Mouse (Mus musculus) right cerebral cortex, postnatal 10 days (tissue): ENCODE measurements around the gene Sept5.

Source experiments
- DNase-seq, 2 experiments: peaks; one replicate each; pipeline ENCODE4 v3.0.0; 2021; ENCODE audit warnings: low spot score in 2 of 2

The Sept5 gene

DNA sequence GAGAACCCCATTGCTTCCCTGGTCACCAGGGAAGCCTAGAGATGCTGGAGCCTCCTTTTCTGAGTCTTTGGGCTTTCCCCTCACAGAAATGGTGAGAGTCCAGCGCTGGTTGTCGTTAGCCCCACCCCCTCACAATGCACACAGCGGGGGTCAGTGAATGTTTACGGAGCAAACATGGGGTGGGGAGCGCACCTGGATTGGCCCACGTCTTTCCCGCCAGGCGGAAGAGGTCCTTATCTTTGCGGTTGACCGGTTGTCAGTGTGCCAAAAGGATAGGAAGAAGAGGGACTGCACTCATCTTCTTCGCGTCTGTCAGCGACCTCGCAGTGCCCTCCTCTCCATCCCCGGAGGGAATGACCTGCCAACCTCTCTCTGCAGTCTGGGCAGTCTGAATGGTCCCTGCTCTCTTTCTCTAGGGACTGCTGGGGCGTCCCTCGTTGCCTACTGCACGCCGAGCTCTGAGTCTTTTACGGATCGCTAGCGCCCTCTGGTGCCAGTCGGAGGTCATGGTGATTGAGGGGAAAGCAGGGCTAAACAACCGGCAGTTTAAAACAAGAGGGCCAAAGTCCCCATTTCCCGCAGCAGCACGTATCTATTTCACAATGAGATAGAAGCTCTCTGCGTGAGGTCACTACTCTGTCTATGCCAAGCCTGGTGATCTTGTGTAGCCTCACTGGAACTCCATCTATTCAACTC is 12.2 kb downstream of the Sept5 start:
- DNase-seq = peak; percentile 90 to 93

DNA sequence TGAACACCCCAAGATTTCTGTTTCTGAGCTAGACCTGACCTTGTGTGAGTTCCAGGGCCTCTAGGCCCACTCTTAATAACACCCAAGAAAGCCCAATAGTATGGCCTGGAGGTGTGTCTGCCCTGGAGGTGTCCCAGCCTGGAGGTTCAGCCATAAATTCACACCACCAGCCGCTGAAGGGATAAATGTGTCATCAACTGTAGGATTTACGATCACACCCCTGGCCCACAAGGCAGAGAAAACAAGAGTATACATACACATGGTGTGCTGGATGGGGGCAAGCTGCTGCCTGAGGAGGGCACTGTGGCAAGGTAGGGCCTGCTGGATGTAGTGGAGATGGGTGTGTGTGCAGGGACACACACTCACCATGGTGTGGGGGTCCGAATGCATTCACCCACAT is 16.5 kb downstream of the Sept5 start:
- no peak for DNase-seq

DNA sequence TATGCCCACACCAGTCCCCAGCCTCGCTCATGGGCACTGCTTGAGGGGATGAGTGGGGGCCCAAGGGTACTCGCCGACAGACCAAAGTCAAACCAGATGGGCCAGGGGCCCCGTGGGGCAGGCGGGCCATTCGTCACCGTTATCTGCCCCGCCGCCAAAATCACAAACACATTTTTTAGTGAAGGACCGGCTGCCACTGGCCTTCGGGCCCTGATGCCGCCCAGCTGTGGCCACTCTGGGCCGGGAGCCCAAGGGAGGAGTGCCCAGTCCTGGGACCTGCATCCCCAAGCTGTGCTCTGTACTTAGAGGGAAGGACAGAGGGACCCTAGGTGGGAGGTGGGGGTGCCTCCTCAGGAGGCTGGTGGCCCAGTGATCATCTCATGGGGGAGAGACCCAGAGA is 18.0 kb downstream of the Sept5 start:
- DNase-seq = no peak

DNA sequence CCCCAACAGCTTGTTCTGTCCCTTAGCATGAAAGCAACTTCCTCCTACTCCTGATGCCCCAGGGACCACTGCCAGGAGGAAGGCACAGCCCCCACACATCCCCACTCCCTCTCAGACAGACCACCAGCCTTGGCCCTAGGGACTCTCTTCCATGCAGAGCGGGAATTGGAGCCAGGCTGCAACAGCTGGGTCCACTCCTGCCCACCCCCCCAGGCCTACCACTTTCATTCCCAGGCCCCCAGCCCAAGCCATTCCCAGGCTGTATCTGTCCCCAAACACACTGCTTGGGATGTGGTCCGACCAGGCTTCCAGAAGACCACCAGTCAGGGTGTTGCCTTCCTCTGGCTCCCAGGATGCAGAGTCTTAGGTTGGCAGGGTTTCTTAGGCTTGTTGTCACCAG is 20.7 kb downstream of the Sept5 start:
- no peak for DNase-seq

DNA sequence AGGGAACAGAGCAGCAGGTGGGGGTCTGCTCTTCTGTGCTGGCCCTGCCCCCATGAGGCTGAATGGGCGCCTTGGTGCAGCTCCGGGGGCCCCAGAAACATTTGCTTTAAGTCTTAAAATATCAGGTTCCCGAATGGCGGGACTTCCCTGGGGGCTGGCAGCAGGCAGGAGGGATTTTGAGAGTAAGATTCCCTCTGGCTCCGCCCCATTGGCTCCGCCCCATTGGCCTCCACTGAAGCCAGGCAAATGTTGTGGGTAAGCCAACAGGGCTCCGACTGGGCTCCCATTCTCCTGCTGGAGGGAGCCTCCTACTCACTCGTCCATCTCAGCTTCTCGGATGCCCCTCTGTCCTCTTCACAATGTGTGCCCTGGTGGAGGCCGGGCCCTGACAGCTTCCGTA is 21.5 kb downstream of the Sept5 start:
- no peak for DNase-seq

DNA sequence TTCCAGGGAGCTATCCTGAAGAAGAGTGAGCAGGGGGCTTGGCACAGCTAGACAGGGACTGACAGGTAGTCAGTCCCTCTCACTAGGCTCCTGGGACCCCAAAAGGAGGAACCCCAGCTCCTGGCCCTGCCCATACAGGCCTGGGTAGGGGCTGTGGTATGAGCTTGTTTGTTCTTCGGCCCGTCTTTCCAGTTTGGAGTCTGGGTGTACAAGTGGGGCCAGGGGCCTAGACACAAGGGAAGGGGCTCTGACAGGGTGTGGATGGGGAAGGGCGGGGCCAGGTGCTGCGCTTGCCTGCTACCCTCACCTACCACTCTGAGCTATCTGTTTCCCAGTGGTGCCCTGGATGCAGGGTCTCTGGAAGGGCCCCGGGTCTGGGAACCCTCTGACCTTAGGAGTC is 24.0 kb downstream of the Sept5 start:
- no peak for DNase-seq

DNA sequence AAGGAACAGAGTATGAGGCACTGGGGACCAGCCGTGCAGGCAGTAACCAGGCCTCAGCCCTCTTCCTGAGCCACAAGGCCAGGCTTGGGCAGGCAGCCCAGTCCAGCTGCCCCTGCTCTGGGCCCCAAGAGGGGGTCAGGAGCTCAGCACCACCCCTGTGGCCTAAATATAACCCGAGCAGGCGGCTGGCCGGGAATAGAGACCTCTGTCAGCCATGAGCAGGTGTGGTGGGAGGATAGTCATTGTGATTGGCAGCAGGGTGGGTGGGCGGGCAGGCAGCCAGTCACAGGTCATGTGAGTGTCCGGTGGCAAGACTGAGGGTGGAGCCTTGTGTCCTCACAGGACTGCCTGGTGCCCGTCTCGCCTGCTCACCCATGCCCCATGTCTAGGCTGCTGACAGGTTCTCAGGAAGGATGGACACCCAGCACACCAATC is 25.5 kb downstream of the Sept5 start:
- DNase-seq = no peak

DNA sequence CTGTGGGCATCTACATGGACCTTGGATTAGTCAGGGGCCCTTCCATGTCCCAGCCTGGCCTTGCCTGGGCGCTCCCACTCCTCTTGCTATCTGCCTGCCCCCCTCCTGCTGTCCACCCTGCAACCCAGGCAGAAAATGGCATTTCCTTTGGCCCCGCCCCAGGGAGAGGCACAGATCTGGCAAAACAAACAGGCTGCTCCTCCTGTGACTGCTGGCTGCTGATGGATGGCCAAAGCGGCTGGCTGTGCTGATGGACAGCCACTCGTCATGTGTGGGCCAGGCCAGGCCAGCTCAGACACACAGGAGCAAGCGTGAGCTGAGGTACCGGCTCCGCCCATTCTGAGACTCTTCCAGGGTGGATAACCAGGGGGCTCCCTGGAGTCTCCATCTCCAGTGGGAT is 28.3 kb downstream of the Sept5 start:
- DNase-seq = no peak

DNA sequence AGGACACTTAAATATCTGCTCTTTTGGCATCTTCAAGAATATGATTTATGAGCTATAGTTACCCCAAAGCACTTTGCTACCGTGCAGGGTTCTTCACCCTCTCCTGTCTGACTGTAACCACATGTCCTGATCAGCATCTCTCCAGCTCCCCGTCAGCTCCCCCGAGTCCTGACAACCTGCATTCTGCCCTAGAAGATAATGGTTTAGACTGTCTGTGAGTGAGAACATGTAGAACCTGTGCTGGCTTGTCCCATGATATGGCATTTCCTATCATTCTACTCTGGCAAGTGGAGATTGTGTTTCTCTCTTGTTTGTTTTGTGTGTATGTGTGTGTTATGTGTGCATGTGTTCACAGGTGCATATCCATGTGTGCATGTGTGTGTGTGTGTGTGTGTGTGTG is 31.7 kb downstream of the Sept5 start:
- no peak for DNase-seq

DNA sequence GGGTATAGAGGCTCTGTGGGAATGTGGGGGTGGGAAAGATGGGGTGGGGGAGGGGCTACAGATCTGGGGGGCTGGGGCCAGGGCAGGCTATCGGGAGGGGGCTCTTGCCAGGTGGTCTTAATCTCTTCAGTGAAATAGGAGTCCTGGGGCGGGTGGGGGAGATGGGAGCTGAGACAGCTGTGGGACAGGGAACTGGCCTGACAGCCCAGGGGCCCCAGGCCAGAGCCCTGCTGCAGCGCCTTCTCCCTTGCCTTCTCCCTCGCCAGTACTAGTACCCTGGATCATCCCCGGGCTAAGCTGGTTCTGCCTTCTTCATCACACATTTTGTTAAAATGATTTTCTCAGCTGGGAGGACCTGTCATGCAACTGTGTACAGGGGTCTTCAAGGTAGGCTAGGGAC is 33.5 kb downstream of the Sept5 start:
- no peak for DNase-seq

DNA sequence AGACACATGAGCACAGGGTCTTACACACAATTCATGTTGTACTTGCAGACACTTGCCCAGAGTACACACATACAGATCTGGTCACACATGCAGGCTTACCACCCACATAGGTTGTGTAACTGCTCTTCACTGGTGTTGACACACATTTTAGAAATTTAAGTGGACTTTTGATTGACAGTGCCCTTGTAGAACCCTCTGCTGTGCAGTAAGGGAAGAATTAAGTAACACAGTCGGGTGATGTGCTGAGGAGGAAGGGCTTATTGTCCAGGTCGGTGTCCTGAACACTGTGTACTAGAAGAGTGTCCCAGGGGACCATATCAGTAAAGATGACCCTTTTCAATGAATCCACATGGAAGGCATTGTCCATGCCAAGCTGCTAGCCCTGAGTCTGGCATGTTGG is 35.8 kb downstream of the Sept5 start:
- DNase-seq = no peak

DNA sequence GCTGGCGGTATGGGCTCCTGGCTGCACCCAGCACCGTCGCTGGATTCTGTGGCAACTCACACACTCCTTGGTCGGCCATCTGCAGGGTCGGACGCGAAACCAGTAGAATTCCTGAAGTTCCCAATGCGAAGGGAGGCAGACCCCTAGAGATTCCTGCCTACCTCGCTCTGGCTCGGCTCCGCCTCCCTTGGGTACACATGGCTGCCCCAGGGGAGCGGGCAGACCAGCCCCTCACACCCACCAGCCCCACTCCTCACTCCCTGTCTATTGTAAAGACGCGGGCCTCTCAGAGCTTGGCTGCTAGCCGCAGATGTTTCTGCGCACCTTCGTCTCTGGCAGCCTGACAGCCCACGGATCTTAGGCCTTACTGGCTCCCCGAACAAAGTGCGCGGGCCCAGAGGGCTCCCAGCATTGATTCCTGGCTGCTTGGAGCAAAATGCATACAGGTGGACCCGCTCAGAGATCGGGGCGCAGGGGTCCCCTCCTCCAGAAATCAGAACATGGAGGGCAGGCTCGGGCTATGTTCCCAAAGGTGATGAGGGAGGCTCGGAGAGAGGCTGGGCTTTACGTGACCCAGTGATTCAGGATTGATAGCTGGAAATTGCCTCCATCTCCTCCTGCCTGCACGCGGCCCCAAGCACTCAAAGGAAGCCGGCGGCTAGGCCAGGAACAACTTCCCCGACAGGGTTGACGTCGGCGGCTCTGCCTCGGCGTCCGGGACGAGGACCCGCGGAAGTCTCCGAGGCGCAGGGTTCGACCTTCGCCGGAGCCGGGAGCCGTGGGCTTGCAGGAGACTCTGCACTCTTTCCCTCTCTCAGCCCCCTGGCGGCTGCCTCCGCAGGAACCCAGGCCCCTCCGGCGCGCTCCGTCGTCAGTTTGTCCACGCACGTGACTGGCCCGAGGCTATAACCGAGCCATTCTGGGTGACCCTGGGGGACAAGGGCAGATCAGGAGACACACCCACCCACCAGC is 38.4 kb downstream of the Sept5 start:
- no peak for DNase-seq

DNA sequence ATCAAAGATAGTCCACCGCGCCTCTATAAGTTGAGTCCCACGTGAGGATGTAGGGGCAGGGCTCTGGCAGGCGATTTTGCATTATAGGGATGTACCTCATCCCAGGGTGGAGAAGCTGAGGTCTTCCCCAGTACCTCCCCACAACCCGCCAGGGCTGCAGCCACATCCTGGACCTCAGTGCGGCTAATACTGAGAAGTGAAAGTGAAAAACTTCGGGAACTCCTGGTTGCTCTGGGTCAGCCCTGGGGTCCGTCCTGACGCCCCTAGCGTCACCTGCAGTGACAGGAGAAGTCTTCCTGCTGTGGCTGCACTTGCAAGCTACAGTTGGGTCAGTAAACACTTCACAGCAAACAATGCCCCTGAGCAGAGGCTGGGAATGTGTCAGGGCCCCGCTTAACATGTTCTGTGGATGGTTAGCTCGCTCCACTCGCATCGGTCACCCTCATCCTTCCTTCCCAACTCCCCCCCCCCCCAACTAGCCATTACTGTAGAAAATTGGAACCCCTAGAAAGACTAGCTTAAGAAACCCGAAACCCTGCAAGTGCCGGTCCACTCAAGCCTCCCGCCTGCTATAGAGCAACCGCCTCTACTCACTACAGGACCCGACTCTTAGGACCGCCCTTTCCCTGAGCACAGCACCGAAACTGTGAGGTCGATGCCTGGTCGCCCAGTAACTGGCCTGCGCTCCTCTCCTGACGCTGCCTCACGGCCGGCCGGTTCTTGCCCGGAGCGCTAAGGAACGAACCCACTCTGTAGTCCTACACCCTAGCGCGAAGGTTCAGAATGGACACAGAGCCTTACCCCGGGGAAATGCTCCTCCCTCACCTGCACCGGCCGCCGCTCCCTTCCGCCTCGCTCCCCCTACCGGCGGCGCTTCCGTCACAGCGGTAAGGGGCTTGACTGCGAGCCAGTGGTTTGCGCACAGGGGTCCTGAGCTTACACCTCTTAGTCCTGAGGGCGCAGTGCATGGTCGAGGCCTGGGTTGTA is 39.7 kb downstream of the Sept5 start, which contains the start of gene Tbx1:
TSS of gene Tbx1 (minus strand) at position 868 of the 987 bp plus-strand sequence.
- no peak for DNase-seq

DNA sequence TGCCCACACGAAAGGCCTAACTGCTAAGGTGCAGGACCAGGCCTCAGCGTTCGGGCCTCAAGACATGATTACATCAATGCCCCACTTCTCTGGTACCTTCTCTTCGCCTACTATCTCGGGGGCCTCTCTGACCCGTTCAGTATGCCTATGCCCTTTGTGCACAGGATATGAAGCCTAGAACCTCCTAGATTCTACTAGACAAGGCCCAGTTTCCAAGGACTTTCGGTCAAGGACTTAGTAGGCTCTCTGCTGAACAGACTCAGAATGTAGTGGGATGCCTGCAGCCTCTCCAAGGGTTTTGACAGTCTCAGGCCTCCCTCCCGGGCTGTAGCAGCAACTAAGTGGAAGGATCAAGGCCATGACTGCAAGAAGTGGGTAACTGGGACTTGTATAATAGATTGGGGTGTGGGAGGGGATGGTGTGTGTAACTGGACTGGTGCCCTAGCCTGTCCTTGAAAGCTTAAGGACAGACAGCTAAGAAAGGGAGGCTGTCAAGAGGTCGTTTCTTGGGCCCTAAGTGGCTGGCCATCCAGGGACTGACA is 40.6 kb downstream of the Sept5 start:
- no peak for DNase-seq

DNA sequence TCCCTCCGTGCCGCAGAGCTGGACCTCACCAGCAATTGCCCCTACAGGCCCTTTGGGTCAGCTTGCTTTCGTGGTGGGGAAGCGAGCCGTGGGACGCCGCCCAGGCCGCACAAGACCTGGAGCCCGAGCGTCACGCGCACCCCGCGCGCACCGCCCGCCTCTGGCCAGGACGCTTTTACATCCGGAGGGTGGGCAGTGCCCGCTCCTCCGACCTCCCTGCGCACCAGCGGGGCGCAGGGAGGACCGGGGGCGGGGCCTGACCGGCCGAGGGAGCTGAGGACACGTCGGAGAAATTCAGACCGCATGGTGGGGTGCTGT is 41.1 kb downstream of the Sept5 start:
- no peak for DNase-seq

DNA sequence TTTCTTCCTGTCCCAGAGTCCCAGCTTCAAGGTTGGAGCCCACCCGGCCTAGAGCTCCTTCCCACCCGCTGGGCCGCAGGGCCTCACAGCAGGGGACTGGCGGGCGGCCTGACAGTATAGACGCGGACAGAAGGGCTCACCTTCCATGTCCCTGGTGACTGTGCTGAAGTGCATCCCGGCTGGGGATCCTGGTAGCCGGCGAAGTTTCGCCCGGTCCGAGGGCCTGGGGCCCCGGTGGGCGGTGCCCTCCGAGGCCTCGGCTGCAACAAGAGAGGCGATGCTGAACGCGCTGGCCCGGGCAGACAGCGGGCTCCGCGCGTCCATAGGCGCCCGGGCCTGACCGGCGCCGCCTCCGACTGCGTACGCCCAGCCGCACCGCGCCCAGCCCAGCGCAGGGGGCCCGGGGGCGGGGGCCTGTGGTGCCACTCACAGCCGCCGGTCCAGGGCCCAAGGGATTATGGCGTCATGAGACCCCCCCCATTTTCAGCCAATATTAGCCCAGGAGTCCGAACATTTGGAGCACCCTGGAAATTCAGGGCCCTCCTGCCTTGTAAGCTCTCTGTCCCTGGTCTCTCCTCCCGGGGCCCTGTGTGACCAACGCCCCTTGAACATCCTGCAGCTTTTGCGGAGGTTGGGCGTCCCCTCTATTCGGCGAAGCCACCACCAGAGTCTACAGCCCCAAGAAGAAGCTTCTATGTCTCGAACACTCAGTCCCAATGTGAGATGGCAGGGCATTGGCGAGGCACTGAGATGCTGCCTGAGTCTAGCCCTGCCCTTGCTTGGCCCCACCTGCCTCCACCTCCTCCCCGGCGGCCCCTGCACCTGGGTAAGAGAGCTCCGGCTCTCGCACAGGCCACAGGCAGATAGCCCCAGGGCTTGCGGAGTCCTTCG is 41.7 kb downstream of the Sept5 start:
- no peak for DNase-seq

DNA sequence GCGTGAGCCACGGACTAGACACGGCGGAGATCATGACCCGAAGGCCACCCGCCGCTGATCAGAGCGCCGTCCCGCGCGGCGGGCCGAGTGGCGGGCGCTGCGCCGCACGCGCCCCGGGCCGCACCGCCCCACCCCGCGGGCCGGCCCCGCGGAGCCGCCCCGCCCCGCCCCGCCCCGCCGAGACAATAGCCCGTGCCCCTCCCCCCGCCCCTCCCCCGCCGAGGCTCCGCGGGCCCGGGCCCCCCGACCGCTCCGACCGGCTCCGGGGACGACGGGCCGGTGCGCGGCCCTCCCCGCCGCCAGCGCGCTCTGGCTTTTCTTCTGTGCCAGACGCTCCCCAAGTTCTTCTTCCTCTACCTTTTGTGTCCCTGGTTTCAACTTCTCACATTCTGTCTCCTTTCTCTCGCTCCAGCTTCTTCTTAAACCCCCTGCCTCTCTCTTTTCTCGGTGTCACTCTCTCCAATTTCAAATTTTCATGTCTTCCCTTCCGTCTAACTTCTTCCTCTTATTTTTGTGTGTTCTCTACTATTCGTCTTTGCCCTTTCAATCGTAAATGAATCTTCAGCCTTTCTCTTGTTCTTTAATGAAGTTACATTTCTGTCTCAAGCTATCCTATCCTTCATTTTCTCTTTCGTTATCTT is 42.7 kb downstream of the Sept5 start:
- no peak for DNase-seq

DNA sequence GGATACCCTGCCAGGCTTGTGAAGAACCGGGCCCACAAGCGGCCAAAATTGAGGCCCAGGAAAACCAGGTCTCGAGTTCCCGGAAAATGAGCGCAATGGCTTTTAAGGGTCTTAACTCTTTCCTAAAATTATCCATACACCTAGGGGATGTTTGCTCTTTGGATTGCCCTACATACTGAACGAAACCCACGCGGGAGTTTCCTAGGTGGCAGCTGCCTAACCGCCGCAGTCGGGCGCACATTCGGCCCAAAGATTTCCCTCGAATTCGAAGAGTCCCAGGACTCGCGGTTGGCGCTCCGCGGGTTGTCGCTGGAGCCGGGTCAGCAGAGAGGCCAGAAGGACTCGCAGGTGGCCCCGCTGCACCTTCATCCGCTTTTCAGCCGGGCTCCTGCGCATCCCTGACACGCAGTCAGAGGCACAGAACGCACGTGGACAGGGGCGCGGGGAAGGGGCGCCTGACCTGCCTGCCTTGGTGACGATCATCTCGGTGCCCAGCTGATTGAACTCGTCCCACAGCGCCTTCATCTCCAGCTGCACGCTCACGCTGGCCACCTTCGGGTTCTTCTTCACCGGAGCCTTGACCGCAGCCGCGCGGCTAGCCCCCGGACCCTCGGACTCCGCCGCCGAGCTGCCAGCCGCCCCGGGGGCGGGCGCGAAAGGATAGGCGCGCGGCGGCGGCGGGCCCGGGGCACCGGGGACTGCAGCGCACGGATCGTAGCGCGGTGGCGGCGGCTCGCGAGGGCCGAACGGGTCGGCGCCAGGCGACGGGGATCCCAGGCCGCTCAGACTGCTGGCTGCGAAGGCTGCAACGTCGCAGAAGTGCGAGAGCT is 43.5 kb downstream of the Sept5 start:
- no peak for DNase-seq

DNA sequence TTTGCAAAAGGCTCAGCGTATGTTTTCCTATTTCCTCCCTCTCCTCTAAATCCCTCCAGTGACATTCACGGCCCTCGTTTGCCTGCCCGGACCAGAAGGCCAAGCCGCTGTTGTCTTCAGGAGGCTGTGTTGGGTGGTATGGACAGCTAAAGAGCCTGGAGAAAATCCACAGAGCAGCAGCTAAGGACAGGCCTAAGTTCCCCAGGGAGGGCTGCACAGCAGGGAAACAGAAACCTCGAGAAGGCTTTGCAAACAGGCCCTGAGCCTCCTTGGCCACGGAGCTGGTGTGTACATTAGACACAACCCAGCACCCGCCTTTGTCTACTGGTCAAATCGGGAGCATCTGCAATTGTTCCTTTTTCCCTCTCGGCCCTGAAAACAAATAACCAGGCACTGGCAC is 44.1 kb downstream of the Sept5 start:
- DNase-seq = no peak
